Mouse (Mus musculus) heart, embryonic 10.5 days (tissue): ENCODE data around the gene Klhl34. TPM values are rescaled to one million over a fixed set of nuclear protein-coding genes. Genes with fewer than 3 reads are reported as not detected.

Experiments used
- DNase-seq: peaks from one replicate; pipeline ENCODE4 v3.0.0-alpha.2; 2017; ENCODE audit warnings: low spot score
- H3K27ac ChIP-seq: fragments of 300-500 bp; sonication (generic); 2 replicates; pipeline ENCODE4 v1.5.1; 2016; ENCODE audit warnings: mild to moderate bottlenecking
- H3K27me3 ChIP-seq: fragments of 300-500 bp; sonication (generic); 2 replicates; pipeline ENCODE4 v1.6.1; 2016; ENCODE audit warnings: mild to moderate bottlenecking; ENCODE audit not compliant: poor library complexity, insufficient read depth, severe bottlenecking
- H3K36me3 ChIP-seq: fragments of 300-500 bp; sonication (generic); 2 replicates; pipeline ENCODE4 v1.6.1; 2016; ENCODE audit warnings: mild to moderate bottlenecking, moderate library complexity
- H3K4me1 ChIP-seq: fragments of 300-500 bp; sonication (generic); 2 replicates; pipeline ENCODE4 v1.6.1; 2016; ENCODE audit warnings: mild to moderate bottlenecking
- H3K4me3 ChIP-seq: fragments of 300-500 bp; sonication (generic); 2 replicates; pipeline ENCODE4 v1.5.1; 2016; ENCODE audit warnings: mild to moderate bottlenecking, moderate library complexity
- H3K9me3 ChIP-seq: fragments of 300-500 bp; sonication (generic); 2 replicates; pipeline ENCODE4 v1.6.1; 2016; ENCODE audit warnings: mild to moderate bottlenecking, moderate library complexity
- WGBS: fragments of 180-500 bp; shearing (Covaris S2); methylation state at CpG from one replicate; pipeline ENCODE4 v1.1.7; 2016; 5-methylcytosine and 5-hydroxymethylcytosine counted together
- polyA plus RNA-seq: library from polyadenylated mRNA; unstranded; fragments of >200 nt; fragmentation: Nextera tagmentation; extraction: Ambion mirVana; gene quantifications from 2 replicates; pipeline ENCODE4 v1.2.1, GENCODE M21; 2016

Klhl34 gene
- 0.28 and 1.1 TPM in 2 replicates for polyA plus RNA-seq

- H3K27ac ChIP-seq: no peak within 1 kb of the TSS
- DNase-seq: peak; percentile 75
- peaks cover 21% of the 10 kb centered on the region for H3K27me3 ChIP-seq
- H3K4me1 ChIP-seq: 0 out of 2 replicates have a peak, but pooled peaks cover 5% of the 10 kb centered on the region
- no peaks in the 10 kb centered on the region for H3K36me3 ChIP-seq
- no peaks in the 10 kb centered on the region for H3K9me3 ChIP-seq
- 35% methylated on average over 28 of the region's 28 CpGs for WGBS
- peak within 1 kb of the TSS; percentile 57 for H3K4me3 ChIP-seq
Observed at GRCm38 (mm10) chrX:157818207-157818920, at the start of gene Klhl34. Gene Klhl34 (plus strand): TSS chrX:157818435.

GRCm38 (mm10) chrX:157801669-157802068 lies 16.6 kb upstream of the Klhl34 start:
- no peak for DNase-seq
- WGBS: 80% methylated on average over 2 of the region's 2 CpGs

GRCm38 (mm10) chrX:157809721-157810120 lies 8.5 kb upstream of the Klhl34 start:
- Histone ChIP-seq H3K9me3 (no peaks in the 10 kb centered on the region), H3K4me3 (no peak overlapping the region), H3K27me3 (no peaks in the 10 kb centered on the region), H3K27ac (no peak overlapping the region), H3K4me1 (no peaks in the 10 kb centered on the region), H3K36me3 (no peaks in the 10 kb centered on the region)
- DNase-seq: no peak
- WGBS: 63% methylated on average over 1 of the region's 1 CpGs

More at GRCm38 (mm10) chrX:157801669-157802068, 16.6 kb upstream of the Klhl34 start:
- H3K4me3 ChIP-seq: no peak overlapping the region
- no peaks in the 10 kb centered on the region for H3K36me3 ChIP-seq
- H3K27me3 ChIP-seq: no peaks in the 10 kb centered on the region
- H3K4me1 ChIP-seq: no peaks in the 10 kb centered on the region
- H3K27ac ChIP-seq: no peak overlapping the region
- H3K9me3 ChIP-seq: no peaks in the 10 kb centered on the region

GRCm38 (mm10) chrX:157817571-157818206 lies 546 bp upstream of the Klhl34 start:
- no peaks in the 10 kb centered on the region for H3K9me3 ChIP-seq
- H3K27me3 ChIP-seq: peaks cover 21% of the 10 kb centered on the region
- no peak overlapping the region for H3K27ac ChIP-seq
- WGBS: 13% methylated on average over 31 of the region's 31 CpGs
- peak; percentile 70 for DNase-seq
- peak overlapping the region; percentile 57 for H3K4me3 ChIP-seq
- H3K4me1 ChIP-seq: 0 out of 2 replicates have a peak, but pooled peaks cover 5% of the 10 kb centered on the region
- no peaks in the 10 kb centered on the region for H3K36me3 ChIP-seq

GRCm38 (mm10) chrX:157818921-157819260 lies 656 bp downstream of the Klhl34 start:
- peaks cover 21% of the 10 kb centered on the region for H3K27me3 ChIP-seq
- 86% methylated on average over 13 of the region's 13 CpGs for WGBS
- DNase-seq: no peak
- 0 out of 2 replicates have a peak, but pooled peaks cover 5% of the 10 kb centered on the region for H3K4me1 ChIP-seq
- H3K27ac ChIP-seq: no peak overlapping the region
- no peaks in the 10 kb centered on the region for H3K36me3 ChIP-seq
- no peak overlapping the region for H3K4me3 ChIP-seq
- no peaks in the 10 kb centered on the region for H3K9me3 ChIP-seq

GRCm38 (mm10) chrX:157829983-157830382 lies 11.7 kb downstream of the Klhl34 start:
- DNase-seq: no peak
- Histone ChIP-seq H3K27ac (no peak overlapping the region), H3K27me3 (no peaks in the 10 kb centered on the region), H3K4me1 (no peaks in the 10 kb centered on the region), H3K4me3 (no peak overlapping the region), H3K9me3 (no peaks in the 10 kb centered on the region), H3K36me3 (no peaks in the 10 kb centered on the region)
- 75% methylated on average over 4 of the region's 4 CpGs for WGBS

Other genes starting within 250 kb of the Klhl34 start
- gene Yy2, start 249.4 kb upstream of the Klhl34 start, polyA plus RNA-seq: 4.4 and 4.9 TPM in 2 replicates
- gene Mbtps2, start 219.7 kb upstream of the Klhl34 start, polyA plus RNA-seq: 19.7 and 19.8 TPM in 2 replicates
- gene Smpx, start 119.5 kb upstream of the Klhl34 start, polyA plus RNA-seq: 308 and 620 TPM in 2 replicates
- 1.1 and 2.1 TPM in 2 replicates for gene Cnksr2, start 224.9 kb downstream of the Klhl34 start, polyA plus RNA-seq